Mouse (Mus musculus) left cerebral cortex, postnatal 25 days (tissue): ENCODE measurements around the gene Taf5l. TPM values are rescaled to one million over a fixed set of nuclear protein-coding genes. Genes with fewer than 3 reads are reported as not detected.
"Not testable (repeated sequence)": the region's sequence is repeated elsewhere in the genome, so short reads cannot be mapped to it uniquely, and the experiment has no call there.

Experiments
- DNase-seq, 2 experiments: peaks; one replicate each; pipeline ENCODE4 v3.0.0; 2022; ENCODE audit warnings: low spot score in 2 of 2, mixed read lengths in 1 of 2
- intact Hi-C: fragments of 180-260 bp; cut with DNase I; formaldehyde crosslinking; loops from one replicate; pipeline ENCODE4 v1.15.1; 2025
- microRNA-seq, 2 experiments: library from miRNA; unstranded; fragments of <30 nt; microRNA quantifications; one replicate each; pipeline ENCODE4 v1.2.0; 2022
- total RNA-seq, 2 experiments: library from RNA; stranded (reverse); gene quantifications; 2 replicates each; pipeline ENCODE4 v1.2.3; 2021

Gene Taf5l
- total RNA-seq, 2 experiments from 2014 or later = 21.2 to 21.8 TPM

GRCm38 (mm10) chr8:123978926-123979325, 42.3 kb downstream of the Taf5l start:
- intact Hi-C loops = no loop called here
- DNase-seq = no peak

GRCm38 (mm10) chr8:123978166-123978838, 42.9 kb downstream of the Taf5l start:
- intact Hi-C loops = no loop called here
- DNase-seq = no peak

DNA sequence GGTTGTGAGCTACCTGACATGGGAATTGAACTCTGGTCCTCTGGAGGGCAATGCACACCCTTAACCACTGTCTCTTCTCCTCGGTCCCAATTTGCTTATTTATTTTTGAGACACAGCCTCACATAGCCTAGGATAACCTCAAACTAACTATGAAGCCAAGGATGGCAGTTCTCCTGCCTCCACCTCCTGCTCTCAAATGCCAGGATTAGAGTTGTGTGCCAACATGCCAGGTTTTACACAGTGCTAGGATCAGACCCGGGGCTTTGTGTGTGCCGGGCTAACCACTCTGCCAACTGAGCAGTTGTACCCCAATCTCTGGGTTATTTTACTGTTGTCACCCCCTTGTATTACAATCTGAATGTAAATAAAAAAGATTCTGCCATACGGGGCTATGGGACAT, 43.7 kb downstream of the Taf5l start:
- intact Hi-C loops = no loop called here
- no peak for DNase-seq

DNA sequence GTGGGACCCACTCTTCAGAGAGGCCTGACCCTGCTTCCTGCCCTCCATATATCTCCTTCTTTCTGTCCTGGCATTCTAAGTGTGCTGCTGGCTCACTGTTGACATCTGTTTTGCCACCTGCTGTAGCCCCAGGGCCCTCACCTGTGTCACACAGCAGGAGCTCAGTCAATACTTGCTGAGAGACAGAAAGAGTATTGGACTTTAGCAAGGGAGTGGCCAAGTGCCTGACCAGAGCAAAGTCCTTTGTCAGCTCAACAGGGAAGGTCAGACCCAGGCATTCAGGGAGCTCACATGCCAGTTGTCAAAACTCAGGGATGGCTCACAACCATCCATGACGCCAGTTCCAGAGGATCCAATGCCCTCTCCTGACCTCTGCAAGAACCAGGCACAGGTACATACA, 47.7 kb downstream of the Taf5l start:
- intact Hi-C loops = no loop called here
- no peak for DNase-seq

DNA sequence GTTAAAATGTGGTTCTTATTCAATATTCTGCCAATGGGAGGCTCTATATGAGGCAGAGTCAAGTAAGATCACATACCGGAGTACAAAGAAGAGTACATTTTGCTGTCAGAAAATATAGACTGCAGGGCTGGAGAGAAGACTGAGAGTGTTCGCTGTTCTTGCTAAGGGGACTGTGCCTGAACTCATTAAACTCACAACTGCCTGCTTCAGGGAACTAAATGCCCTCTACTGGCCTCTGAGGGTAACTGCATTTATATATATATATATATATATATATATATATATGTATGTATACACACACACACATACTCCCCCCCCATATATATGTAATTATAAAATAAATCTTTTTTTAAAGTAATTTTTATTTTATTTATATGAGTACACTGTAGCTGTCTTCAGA, 54.3 kb downstream of the Taf5l start:
- no peak for DNase-seq
- intact Hi-C loops = no loop called here

DNA sequence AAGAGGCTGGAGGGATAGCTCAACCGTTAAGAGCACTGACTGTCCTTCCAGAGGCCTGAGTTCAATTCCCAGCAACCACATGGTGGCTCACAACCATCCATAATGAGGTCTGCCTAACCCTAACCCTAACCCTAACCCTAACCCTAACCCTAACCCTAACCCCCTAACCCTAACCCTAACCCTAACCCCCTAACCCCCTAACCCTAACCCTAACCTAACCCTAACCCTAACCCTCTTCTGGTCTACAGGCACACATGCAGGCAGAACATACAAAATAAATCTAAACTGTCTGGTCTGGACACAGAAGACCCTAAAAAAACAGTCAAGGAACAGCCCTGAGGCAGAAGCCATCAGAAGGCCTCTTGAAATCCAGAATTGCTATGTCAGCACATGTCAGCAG, 59.8 kb downstream of the Taf5l start:
- intact Hi-C loops = no loop called here
- DNase-seq = no peak

DNA sequence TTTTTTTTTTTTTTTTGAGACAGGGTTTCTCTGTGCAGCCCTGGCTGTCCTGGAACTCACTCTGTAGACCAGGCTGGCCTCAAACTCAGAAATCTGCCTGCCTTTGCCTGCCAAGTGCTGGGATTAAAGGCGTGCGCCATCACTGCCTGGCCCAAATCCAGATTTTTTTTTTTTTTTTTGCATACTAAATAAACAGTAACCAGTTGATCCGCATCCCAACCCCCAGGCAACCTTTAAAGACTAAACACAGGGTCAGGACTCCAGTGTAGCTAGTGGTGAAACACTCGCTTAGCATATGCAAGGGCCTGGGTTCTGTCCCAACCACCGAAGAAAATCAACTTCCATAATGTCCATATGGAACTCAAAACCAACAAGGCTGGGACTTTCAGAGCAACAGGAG, 60.6 kb downstream of the Taf5l start:
- intact Hi-C loops, DNase-seq: not testable (repeated sequence)

DNA sequence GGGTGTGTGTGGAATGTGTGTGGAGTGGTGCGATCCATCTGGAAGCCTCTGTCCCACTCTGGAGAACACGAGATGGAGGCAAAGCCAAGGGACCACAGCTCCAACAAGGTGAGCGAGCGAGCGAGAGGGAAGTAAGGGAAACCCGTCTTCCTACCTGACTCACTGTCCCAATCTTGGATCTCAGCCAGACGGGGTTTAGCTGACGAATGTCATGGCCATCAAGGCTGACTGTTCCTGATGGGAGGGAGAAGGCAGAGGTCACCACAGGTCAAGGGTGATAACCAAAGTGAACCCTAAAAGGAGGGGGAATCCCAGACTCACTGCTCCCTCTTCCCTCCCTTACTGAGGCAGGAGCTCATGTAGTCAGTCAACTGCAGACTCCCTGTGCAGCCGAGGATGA, 61.1 kb downstream of the Taf5l start:
- intact Hi-C loops = no loop called here
- no peak for DNase-seq

GRCm38 (mm10) chr8:123959473-123959872, 61.7 kb downstream of the Taf5l start:
- DNase-seq = no peak
- intact Hi-C loops = no loop called here

DNA sequence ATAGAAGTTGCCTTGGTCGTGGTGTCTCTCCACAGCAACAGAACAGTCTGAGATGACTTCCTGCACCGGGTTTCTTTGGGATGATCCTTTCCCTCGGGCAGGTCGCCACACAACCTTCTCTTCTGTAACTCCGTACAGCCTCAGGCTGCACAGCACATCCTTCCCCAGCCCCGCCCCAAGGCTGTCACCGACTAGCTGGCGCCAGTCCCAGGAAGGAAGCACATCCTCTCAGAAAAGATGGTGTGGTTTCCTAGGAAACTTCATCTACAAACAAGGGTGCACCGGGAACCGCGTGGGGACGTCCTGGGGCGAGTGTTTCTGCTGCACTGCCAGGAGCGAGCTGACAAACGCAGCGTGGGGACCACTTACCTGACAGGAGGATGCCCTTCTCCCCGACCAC, 63.1 kb downstream of the Taf5l start:
- DNase-seq = peak; percentile 33 to 55
- intact Hi-C loops = no loop called here

GRCm38 (mm10) chr8:123954246-123954645, 67.0 kb downstream of the Taf5l start:
- intact Hi-C loops = no loop called here
- no peak for DNase-seq

DNA sequence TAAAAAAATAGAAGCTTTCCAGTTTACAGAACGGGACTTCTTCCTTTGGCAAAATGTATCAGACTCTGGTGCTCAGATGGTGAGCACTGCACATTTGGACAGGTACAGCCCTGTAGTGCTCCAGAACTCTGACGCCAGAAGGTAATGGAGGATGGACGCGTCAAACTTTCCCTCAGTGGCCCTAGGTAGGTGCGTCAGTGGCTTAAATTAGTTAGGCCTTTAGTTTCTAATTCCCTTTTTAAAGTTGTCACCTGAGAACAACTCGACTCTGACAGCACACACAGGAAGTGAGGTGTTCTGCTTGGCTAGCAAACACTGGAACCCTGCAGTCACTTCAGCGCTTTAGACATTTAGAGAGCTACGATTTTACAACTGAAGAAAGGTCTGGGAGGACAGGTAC, 67.5 kb downstream of the Taf5l start:
- no peak for DNase-seq
- intact Hi-C loops = no loop called here

DNA sequence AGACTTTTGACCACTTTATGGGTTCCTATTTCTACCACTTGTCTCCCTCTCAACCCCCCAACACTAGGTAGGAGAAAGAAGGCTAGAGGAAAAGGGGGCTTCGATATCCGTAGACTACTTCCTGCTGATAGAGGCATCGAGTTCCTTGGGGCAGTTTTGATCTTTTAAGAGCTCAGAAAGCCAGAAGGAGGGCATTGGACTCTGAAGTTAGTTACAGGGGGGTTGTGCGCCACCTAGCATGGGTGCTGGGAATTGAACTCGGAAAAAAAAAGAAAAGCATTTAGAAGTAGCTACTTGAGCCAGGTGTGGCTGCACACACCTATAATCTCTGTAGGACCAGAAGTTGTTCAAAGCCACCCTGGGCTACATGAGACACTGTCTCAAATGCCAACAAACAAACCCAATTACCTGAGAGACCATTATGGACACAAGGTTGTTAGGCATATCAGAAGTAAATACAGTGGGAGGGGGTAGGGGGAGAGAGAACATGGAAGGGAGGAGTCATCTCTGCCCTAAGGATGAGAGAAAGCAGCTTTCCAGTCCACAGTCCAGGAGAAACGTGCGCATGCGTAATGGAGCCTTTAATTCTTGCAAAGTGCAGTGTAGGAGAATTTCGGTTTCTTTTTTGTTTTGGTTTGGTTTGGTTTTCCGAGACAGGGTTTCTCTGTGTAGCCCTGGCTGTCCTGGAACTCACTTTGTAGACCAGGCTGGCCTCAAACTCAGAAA, 71.0 kb downstream of the Taf5l start:
- intact Hi-C loops = no loop called here

DNA sequence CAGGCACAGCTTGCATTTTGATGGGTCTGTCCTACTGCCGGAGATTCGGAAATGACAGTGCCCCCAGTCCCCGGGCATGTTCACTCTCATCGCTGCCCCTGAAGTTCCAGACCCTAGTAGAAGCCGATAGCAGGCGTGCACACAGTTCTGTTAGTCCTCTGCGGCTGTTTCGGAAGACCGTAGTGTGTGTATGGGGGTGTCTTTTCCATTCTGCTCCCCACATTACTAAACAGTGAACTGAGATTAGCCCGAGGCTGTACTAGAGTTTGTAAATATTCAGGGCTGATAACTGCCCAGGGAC, 71.6 kb downstream of the Taf5l start:
- intact Hi-C loops = loop anchor here (5.0 kb wide), 1 partner anchor 73 kb away; the partner anchor contains the start of genes Taf5l and Urb2
- DNase-seq = no peak

More for the DNA sequence above, 71.0 kb downstream of the Taf5l start:
- peak; percentile 24 to 56 for DNase-seq

DNA sequence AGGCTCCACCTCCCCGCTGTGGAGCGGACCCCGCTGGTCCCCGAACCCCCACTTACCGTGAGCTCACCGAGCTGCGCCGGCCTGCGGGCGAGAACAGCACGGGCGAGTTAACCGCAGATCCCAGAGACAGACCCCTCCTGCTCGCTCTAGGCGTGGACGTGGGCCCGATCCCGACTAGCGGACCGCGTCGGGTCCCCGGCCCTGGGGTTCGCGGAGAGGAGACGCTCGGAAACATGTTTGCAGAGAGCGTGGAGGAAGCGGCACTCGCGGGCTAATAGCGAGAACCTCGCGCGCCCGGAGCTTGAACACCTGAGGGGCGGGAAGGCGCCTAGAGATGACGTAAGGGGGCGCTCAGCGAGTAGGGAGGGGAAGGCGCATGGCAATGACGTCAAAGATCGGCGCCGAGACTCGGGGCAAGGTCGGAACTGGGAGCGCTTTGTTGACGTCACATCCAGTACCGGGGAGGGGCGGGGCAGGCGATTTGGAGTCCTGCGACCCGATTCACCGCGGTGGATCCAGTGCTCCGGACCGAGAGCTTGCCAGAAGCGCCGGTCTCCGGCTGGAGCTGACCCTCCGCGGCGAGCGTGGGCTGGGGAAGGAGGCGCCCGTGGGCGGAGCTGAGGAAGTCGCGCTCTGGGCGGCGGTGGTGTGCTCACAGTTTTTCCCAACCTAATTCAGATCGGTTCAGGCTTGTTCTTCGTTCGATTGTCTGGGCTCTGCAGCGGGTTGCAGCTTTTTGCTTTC, 72.1 kb downstream of the Taf5l start, which contains the start of gene Nup133:
Gene Nup133, minus strand, starts transcription at position 324 of the 744 bp plus-strand sequence.
- intact Hi-C loops = loop anchor here (5.0 kb wide), 1 partner anchor 73 kb away; the partner anchor contains the start of genes Taf5l and Urb2
- peak; percentile 99 to 100 for DNase-seq

Small RNAs within 50 kb of the gene (microRNA-seq; reads per million reads assigned to microRNA genes)
- 0 reads per million in 2 experiments for gene Mir1967

Other genes with a start within 250 kb of the Taf5l start
- 10 to 100 TPM; 45.0 to 47.0 TPM for gene Rab4a, start 215.4 kb downstream of the Taf5l start, total RNA-seq
- gene Ccsap, start 161.2 kb downstream of the Taf5l start, total RNA-seq = 10 to 100 TPM; 67.4 to 72.8 TPM
- 10 to 100 TPM; 12.1 to 13.9 TPM for gene Acta1, start 126.6 kb downstream of the Taf5l start, total RNA-seq
- 10 to 100 TPM; 20.8 to 24.1 TPM for gene Nup133, start 72.1 kb downstream of the Taf5l start, total RNA-seq
- gene Abcb10, start 38.3 kb downstream of the Taf5l start, total RNA-seq = 10 to 100 TPM; 14.3 to 16.5 TPM
- gene Urb2, start 111 bp upstream of the Taf5l start, total RNA-seq = 10 to 100 TPM; 13.2 to 13.8 TPM
- gene Galnt2, start 210.0 kb upstream of the Taf5l start, total RNA-seq = 10 to 100 TPM; 41.0 to 59.6 TPM